Mouse (Mus musculus): ENCODE measurements around the gene Ggt5.
"Not testable (repeated sequence)": the region's sequence is repeated elsewhere in the genome, so short reads cannot be mapped to it uniquely, and the experiment has no call there.

Gene Ggt5

GRCm38 (mm10) chr10:75589129-75589528 is at the start of gene Ggt5:
TSS of gene Ggt5 (plus strand) at chr10:75589340.
- DNase-seq (ENCODE audit: low spot score in 2 of 2): no peak

- no peak for DNase-seq (ENCODE audit: low spot score in 2 of 2)
Measured at GRCm38 (mm10) chr10:75547901-75548300, 41.2 kb upstream of the Ggt5 start.

GRCm38 (mm10) chr10:75548486-75548885 is 40.7 kb upstream of the Ggt5 start:
- DNase-seq (ENCODE audit: low spot score in 2 of 2): no peak

- no peak for DNase-seq (ENCODE audit: low spot score in 2 of 2)
Measured at GRCm38 (mm10) chr10:75549886-75550285, 39.3 kb upstream of the Ggt5 start.

- DNase-seq (ENCODE audit: low spot score in 2 of 2): no peak
Measured at GRCm38 (mm10) chr10:75551175-75551574, 38.0 kb upstream of the Ggt5 start.

GRCm38 (mm10) chr10:75552106-75552505 is 37.0 kb upstream of the Ggt5 start:
- no peak for DNase-seq (ENCODE audit: low spot score in 2 of 2)

- no peak for DNase-seq (ENCODE audit: low spot score in 2 of 2)
Measured at GRCm38 (mm10) chr10:75552701-75553450, 36.3 kb upstream of the Ggt5 start.

GRCm38 (mm10) chr10:75554090-75554489 is 35.0 kb upstream of the Ggt5 start:
- no peak for DNase-seq (ENCODE audit: low spot score in 2 of 2)

GRCm38 (mm10) chr10:75555557-75555956 is 33.6 kb upstream of the Ggt5 start:
- DNase-seq (ENCODE audit: low spot score in 2 of 2): no peak

GRCm38 (mm10) chr10:75556026-75556425 is 33.1 kb upstream of the Ggt5 start:
- DNase-seq (ENCODE audit: low spot score in 2 of 2): peak; percentile 74 to 75

GRCm38 (mm10) chr10:75558515-75558914 is 30.6 kb upstream of the Ggt5 start:
- DNase-seq (ENCODE audit: low spot score in 2 of 2): peak; percentile 17 to 20

GRCm38 (mm10) chr10:75559041-75559675 is 30.0 kb upstream of the Ggt5 start:
- DNase-seq (ENCODE audit: low spot score in 2 of 2): no peak

GRCm38 (mm10) chr10:75559676-75560548 is 29.2 kb upstream of the Ggt5 start, which contains the start of gene Lrrc75b:
TSS of gene Lrrc75b (minus strand) at chr10:75560330.
- peak in 1 of 2 experiments; percentile 36 for DNase-seq (ENCODE audit: low spot score in 2 of 2)

GRCm38 (mm10) chr10:75560549-75560899 is 28.6 kb upstream of the Ggt5 start:
- DNase-seq (ENCODE audit: low spot score in 2 of 2): no peak

GRCm38 (mm10) chr10:75561071-75561654 is 28.0 kb upstream of the Ggt5 start, which contains the start of gene Ggt1:
TSS of gene Ggt1 (plus strand) at chr10:75561604.
- DNase-seq (ENCODE audit: low spot score in 2 of 2): no peak

- DNase-seq (ENCODE audit: low spot score in 2 of 2): no peak
Measured at GRCm38 (mm10) chr10:75562596-75562995, 26.5 kb upstream of the Ggt5 start.

GRCm38 (mm10) chr10:75564687-75565265 is 24.4 kb upstream of the Ggt5 start:
- DNase-seq (ENCODE audit: low spot score in 2 of 2): no peak

- DNase-seq (ENCODE audit: low spot score in 2 of 2): no peak
Measured at GRCm38 (mm10) chr10:75565436-75565835, 23.7 kb upstream of the Ggt5 start.

GRCm38 (mm10) chr10:75565906-75566305 is 23.2 kb upstream of the Ggt5 start:
- DNase-seq (ENCODE audit: low spot score in 2 of 2): no peak

- no peak for DNase-seq (ENCODE audit: low spot score in 2 of 2)
Measured at GRCm38 (mm10) chr10:75566321-75566720, 22.8 kb upstream of the Ggt5 start.

- not testable (repeated sequence) for DNase-seq (ENCODE audit: low spot score in 2 of 2)
Measured at GRCm38 (mm10) chr10:75566765-75567164, 22.4 kb upstream of the Ggt5 start.
